Mouse (Mus musculus) left cerebral cortex, postnatal 14 days (tissue): ENCODE data around the gene Kif7. TPM values are rescaled to one million over a fixed set of nuclear protein-coding genes. Genes with fewer than 3 reads are reported as not detected.

Experiments used
- DNase-seq, 2 experiments: peaks; one replicate each; pipeline ENCODE4 v3.0.0; 2021 to 2022; ENCODE audit warnings: low spot score in 2 of 2, mixed read lengths in 1 of 2
- intact Hi-C: fragments of 180-260 bp; cut with DNase I; formaldehyde crosslinking; loops from one replicate; pipeline ENCODE4 v1.15.1; 2025
- total RNA-seq, 2 experiments: library from RNA; stranded (reverse); gene quantifications; 2 replicates each; pipeline ENCODE4 v1.2.3; 2021

The Kif7 gene
- total RNA-seq, 2 experiments from 2014 or later: 1.9 to 2.4 TPM

DNA sequence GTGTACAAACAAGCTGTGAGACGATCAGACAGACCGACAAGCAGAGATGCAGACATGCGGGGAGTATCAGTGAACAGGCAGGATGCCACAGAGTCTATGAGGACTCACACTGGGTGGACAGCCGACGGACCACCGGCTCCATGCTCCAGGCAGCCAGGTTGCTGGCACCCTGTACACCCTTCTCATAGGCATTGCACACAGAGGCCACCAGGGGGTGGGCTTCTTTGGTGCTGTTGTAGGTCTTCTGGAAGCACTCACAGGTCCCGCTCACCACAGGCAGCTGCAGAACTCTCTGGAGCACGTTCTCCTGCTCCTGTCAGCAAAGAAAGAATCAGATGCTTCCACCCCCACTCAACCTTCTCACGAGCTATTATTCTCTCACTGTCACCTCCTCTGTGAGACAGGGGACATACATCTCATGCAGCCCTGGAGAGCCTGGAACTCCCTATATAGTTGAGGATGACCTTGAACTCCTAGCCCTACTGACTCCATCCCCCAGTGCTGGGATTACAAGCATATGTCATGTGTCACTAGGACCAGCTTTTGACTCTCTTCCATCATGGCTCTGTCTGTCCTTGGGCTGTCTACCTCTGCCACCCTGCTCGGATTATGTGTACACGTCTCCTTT, 14.3 kb upstream of the Kif7 start:
- no peak for DNase-seq
- intact Hi-C loops: loop anchor here (2.0 to 10.0 kb wide), 2 partner anchors 117 to 235 kb away; no protein-coding TSS in a partner anchor

DNA sequence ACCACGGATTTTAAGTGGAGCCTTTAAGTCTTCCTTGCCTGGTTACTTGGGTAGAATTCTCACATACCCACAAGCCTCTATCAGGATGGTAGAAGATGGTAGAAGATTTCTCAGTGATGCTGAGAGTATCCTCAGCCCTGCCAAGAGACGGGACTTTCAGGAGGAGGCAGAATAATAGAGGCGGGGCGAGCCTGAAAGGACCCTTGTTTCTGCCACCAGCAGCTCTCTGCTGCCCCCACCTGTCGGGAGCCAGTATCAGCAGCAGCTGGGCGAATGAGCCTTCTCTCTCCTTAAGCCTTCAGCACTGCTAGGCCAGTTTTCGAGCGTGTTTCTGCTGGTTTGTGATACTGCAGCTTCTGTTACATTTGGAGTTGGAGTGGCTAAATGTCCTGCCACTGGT, 13.6 kb upstream of the Kif7 start:
- intact Hi-C loops: loop anchor here (2.0 to 10.0 kb wide), 2 partner anchors 116 to 234 kb away; no protein-coding TSS in a partner anchor
- DNase-seq: peak; percentile 74 to 79

DNA sequence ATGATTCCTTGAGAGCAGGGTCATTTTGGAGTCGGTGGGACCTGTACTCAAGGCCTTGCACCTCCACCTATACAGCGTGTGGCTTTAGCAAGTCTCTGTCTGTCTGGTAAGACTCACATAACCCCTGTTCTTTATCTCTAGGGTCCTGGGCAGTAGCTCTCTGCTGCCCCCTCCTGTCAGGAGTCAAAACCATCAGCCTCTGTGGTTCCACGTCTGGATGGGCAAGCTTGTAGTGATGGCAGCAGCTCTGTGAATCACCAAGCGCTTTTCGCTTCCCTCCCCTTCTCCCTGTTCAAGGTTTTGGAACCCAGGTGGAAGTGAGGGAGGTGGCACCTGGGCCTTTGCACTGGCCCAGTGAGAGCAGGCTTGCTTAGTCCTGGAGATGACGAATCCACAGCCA, 12.7 kb upstream of the Kif7 start:
- peak; percentile 58 to 67 for DNase-seq
- intact Hi-C loops: loop anchor here (2.0 to 10.0 kb wide), 2 partner anchors 115 to 233 kb away; no protein-coding TSS in a partner anchor

DNA sequence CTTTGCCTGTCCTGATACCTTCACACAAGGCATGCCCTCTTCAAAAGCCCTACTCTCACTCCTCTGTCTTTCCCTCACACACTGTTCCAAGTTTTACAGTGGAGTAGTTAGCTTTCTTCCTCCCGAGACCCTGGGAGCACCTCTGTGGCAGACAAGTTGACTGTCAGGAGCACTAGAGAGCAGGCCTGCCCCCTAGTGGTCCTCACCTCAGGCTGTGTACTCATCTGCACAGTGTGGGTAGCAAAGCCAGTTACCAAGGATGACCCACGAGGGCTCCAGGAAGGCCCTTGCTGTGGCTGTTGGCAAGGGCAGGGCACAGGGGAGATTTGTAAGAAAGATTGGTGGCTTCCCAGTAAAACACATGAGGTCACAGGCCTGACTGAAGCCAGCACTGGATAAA, 11.6 kb upstream of the Kif7 start:
- intact Hi-C loops: loop anchor here (10.0 kb wide), 1 partner anchor 232 kb away; no protein-coding TSS in a partner anchor
- DNase-seq: peak; percentile 47 to 57

DNA sequence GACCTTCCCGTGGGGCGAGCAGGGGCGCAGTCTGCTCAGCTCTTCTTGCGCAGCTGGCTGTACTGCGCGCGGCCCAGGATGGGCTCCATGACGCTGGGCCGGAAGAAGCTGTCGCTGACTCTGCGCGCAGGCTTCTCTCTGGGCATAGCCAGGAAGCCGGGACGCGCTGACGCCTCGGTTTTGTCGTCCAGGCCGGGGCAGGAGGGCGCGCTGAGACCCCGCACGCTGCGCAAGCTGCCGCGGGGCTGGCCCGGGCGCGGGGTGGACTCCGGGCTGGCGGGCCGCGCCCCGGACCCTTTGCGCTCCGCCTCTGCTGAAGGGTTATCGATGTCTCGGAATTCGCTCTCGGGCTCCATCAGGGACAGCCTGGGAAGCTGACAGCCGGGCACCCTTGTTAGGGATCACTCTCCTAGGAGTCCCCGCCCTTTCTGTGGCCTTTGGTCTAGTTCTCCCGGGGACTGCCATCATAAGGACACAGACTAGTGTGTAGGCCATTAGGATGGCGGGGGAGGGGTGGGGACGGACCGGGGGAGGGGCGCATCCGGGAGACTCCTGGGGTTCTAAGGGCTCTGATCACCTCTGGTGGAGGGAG, 6.0 kb upstream of the Kif7 start:
- DNase-seq: peak; percentile 46 to 47
- intact Hi-C loops: loop anchor here (5.0 to 10.0 kb wide), 2 partner anchors 59 to 227 kb away; partner anchors contain the start of gene Ticrr

DNA sequence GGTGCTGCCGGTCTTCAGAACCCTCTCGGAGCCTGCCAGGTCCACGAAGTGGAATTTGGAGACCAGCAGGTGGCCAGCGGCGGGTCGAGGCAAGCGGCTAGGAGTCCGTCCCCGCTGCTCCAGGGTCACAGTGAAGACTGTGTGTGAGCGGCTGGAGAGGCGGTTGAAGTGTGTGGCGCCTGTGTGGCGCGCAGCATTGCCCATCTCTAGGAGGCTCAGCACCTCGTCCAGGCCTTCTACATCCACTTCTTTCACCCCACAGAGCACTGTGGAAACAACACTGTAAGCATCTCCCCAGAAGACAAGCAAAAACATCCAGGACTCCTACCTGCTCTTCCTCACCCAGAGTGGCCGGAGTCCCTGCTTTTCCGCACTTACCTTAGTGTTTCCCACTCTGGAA, 4.7 kb downstream of the Kif7 start:
- no peak for DNase-seq
- intact Hi-C loops: no loop called here

DNA sequence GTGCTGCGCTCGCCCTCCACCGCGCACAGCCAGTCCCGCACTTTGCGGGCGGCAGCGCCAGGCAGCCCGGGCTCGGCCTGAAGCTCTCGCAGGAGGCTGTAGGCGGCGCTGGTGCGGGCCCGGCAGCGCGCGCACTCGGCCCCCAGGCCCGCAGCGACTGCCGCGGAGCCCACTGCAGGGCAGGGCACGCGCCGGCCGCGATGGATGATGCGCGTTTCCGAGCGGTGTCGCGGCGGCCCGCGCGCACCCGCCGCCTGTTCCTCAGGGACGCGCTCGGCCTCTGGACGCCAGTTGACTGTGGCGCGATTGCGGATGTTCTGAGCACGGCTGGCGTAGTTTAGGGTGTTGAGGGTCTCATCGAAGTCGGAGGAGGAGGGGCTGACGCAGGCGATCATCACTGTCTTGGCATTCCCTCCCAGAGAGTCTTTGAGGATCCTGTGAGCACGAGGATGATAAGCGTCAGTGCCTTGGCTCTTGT, 5.4 kb downstream of the Kif7 start:
- intact Hi-C loops: no loop called here
- DNase-seq: peak; percentile 69 to 78

DNA sequence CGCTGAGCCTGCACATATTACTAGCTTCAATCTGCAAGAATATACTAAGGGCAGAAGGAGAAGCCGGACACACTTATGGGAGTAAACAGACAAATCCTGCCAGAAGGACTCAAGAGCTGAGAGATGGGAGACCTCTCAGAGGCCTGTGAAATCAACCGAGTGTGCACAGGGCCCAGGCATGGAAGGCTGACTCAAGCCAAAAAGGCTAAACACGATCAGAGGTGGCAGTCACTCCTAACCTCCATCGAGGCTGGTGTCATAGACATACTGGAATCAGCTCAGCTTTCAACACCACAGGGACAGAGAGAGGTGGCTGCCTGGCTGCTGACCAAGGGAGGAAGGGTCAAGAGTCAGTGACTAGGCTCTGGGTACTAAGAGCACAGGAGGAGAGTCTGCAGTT, 10.3 kb downstream of the Kif7 start:
- intact Hi-C loops: no loop called here
- DNase-seq: no peak

DNA sequence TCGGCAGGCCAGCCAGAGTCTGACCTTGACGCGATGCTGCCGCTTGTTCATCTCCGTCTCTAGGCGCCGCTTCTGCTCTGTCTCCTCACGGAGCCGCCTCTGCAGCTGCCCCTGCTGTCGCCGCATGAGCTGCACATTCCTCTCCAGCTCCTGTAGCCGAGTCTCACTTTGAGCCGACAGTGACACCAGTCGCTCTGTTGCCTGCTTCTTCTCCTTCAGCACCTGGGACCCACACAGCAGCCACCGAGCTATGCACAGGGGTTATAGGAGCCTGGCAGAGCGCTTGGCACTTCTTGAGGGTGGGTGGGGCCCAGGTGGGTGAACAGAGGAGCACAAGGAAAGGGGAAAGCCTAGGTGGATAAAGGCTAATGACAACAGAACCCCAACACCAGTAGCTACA, 12.8 kb downstream of the Kif7 start:
- no peak for DNase-seq

DNA sequence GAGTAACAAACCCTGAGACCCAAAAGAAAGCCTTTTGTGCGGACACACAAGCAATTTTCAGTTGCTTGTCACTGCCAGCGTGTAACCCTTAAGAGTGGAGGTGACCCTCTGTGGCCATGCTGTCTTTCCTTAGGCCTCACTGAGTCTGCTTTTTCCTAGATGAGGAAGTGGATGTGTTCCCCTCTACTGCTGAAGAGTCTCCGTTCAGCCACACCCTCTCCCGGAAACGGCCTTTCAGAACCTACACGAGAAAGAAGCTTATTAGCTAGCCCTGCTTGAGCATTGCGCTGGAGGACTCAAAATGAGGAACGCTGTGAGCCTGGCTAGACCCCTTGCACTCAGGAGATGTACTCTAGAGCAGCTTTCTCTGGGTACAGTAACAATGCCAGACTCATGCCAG, 19.0 kb downstream of the Kif7 start:
- intact Hi-C loops: no loop called here
- no peak for DNase-seq

More for the DNA sequence above, 12.8 kb downstream of the Kif7 start:
- intact Hi-C loops: no loop called here

DNA sequence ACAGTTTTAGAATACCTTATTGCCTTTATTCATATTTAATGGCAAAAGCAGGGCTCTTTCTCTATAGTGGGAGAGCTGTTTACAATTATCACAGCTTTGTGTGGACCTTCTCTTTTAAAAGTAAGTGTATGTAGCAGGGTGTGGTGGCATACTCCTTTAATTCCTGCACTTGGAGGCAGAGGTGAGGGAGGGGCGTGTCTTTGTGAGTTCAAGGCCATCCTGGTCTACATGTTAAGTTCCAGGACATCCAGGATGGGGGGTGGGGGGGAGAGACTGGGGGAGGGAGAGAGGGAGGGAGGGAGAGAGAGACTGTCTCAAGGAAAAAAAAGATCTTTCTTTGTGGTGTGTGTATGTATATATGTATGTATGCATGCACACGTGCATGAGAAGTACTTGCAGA, 35.3 kb downstream of the Kif7 start:
- intact Hi-C loops: no loop called here
- no peak for DNase-seq

DNA sequence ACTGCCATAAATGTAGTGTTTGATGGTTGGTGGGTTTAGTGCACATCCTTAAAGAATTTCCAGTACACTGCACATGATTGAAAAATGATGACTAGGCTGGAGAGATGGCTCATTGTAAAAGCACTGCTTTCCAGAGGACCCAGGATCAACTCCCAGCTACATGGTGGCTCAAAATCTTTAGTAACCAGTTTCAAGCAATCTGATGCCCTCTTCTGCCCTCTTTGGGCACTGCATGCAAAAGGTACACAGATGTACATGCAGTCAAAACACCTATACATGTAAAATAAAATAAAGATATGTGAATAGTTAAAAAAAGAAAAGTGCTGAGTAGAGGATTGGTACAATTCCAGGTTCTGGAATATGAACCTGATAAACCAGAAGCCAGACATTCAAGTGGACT, 36.3 kb downstream of the Kif7 start:
- intact Hi-C loops: no loop called here
- DNase-seq: no peak

DNA sequence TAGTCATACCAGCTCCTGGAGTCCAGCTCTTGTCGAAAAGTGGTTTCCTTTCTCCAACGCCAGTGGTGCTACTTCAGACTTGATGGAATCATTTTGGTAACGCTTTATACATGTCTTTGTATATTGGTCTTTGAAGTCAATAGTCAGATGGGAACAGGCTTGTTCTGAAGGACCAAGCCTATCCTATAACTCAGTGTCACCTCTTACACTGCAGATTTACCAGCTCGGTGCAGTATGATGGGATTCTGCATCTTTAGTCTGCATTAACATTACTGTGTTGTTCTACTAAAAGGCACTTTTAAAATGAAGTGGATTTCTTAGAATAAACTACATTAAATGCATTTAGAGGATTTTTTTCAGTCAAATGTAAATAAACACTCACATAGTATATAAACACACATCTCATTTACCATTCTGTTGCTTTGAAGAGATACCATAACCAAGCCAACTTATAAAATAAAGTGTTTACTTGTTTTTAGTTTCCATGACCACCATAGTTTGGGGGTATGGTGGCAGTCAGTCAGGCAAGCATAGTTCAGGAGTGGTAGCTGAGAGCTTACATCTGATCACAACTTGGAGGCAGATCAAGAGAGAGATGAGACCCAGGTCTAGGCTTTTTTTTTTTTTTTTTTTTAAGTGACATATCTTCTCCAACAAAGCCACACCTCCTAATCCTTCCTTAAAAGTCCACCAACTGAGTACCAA, 44.5 kb downstream of the Kif7 start:
- intact Hi-C loops: no loop called here

DNA sequence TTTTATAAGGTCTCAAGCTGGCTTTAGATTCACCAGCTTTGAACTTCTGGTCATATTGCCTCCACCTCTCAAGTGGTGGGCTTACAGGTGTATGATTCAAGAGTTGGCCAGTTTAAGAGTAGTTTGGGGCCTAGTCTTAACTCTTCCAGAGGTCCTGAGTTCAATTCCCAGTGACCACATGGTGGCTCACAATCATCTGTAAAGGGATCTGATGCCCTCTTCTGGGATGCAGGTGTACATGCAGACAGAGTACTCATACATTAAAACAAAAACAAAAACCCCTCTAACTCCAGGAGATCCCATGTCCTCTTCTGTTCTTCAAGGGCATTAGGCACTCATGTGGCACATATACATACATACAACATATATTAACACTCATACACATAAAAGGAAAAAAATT, 48.8 kb downstream of the Kif7 start:
- intact Hi-C loops: no loop called here
- DNase-seq: no peak

More for the DNA sequence above, 44.5 kb downstream of the Kif7 start:
- no peak for DNase-seq

DNA sequence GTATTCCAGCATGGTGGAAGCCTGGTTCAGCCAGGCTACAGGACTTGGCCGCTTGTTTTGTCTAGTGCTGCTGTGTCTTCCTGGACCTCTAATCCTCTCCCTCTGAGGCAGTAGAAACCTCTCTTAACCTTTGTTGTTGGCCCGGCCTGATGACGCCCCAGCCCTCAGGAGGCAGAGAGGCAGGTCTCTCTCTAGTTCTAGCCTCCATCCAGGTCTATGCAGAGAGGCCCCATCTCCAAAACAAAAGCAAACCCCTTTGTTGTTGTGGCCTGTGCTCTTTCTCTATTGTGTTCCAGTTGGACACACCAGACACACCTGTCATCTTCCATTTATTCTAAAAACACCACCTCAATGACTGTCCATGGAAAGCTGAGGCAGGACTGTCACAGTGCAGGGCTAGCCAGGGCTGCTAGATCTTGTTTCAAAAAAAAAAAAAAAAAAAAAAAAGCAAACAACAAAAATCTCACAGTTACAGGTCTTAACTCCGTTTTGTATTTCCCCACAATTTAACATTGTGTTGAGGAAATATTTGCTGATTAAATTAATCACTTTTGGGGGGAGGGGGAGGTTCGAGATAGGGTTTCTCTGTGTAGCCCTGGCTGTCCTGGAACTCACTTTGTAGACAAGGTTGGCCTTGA, 54.1 kb downstream of the Kif7 start:
- no peak for DNase-seq
- intact Hi-C loops: loop anchor here (5.0 kb wide), 1 partner anchor 61 kb away; no protein-coding TSS in a partner anchor

DNA sequence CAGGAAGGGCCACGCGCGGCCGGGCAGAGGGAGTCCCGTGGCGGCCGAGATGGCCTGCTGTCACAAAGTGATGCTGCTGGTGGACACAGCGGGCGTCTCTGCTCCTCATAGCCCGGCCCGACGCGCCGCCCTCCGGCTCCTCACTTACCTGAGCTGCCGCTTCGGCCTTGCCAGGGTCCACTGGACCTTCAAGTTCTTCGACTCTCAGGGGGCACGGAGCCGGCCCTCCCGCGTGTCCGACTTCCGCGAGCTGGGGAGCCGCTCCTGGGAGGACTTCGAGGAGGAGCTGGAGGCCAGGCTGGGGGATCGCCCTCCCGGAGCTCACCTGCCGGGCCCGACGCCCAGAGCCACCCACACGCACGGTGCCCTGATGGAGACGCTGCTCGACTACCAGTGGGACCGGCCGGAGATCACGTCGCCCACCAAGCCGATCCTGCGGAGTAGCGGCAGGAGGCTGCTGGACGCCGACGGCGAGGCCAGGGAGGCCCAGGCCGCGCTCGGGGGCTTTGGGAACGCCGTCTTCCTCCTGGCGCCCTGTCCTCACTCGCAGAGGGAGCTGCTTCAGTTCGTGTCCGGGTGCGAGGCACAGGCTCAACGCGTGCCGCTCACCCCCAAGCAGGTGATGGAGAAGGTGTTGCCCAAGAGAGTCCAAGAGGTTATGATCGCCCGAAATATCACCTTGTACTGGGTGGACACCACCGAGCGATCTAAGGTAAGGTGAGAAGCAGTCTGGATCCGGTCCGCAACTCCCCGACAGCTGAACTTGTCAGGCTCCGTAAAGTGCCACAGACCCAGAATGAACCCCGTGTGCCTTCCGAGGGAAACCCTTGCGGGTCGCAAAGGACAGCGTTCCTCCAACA, 55.0 kb downstream of the Kif7 start:
- DNase-seq: no peak
- intact Hi-C loops: loop anchor here (5.0 kb wide), 1 partner anchor 62 kb away; no protein-coding TSS in a partner anchor

DNA sequence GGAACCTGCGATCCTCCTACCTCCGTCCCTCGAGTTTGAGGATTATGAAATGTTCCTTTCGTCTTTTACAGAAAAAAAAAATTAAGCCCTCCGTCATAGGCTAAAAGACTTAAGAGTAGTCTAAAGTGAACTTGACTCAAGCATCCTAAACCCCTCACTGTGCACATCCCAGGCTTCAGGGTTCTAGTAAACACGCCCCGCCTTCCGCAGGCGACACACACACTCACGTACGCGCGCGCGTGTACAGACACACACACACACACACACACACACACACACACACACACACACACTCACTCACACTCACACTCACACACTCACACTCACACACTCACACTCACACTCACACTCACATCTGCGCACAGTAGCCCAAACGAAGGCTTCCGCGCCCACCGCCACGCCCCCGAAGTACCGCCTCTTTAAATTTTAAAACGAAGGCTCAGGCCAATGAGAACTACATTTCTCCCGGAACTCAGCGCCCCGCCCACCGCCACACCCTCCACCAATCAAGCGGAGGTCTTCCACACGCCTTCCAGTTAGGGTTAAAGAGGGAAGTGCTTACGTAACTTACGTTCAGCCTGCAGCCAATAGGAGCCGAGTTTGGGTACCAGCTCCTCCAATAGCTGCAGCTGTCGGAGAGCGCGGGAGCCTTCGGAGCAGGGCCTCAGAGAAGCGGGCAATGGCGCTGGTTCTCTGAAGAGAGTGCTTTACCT, 55.8 kb downstream of the Kif7 start, which contains the start of gene Ticrr:
Gene Ticrr, plus strand, starts transcription at position 619 of the 713 bp plus-strand sequence.
- intact Hi-C loops: loop anchor here (5.0 kb wide), 2 partner anchors 63 to 162 kb away; no protein-coding TSS in a partner anchor
- peak; percentile 97 to 98 for DNase-seq

DNA sequence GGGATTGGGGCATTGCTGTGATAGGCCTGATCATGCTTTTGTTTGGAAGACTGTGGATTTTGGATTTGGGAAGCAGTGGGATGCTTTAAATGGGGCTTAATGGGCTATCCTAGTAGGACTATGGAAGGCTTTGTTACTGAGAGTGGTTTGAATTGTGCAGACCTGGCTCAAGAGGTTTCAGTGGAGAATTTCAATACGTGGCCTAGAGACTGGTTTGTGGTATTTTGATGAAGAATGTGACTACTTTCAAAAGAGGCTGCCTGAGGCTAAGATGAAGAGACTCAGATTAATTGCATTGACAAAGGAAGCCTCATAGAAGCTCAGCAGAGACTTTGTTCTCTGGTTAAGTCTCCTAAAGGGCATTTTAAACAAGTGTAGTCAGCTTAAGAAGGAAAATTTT, 60.9 kb downstream of the Kif7 start:
- DNase-seq: no peak
- intact Hi-C loops: no loop called here
